Mouse (Mus musculus) limb, embryonic 10.5 days (tissue): Measurements from ENCODE around the gene Lrig3. TPM values are rescaled to one million over a fixed set of nuclear protein-coding genes. Genes with fewer than 3 reads are reported as not detected.

Source experiments
- DNase-seq: peaks from one replicate; pipeline ENCODE4 v3.0.0-alpha.2; 2017; ENCODE audit warnings: low spot score
- H3K27ac ChIP-seq: fragments of 300-500 bp; sonication (generic); 2 replicates; pipeline ENCODE4 v1.5.1; 2016; ENCODE audit warnings: mild to moderate bottlenecking
- H3K27me3 ChIP-seq: fragments of 300-500 bp; sonication (generic); 2 replicates; pipeline ENCODE4 v1.6.1; 2016; ENCODE audit warnings: low read depth, mild to moderate bottlenecking; ENCODE audit not compliant: poor library complexity, severe bottlenecking
- H3K36me3 ChIP-seq: fragments of 300-500 bp; sonication (generic); 2 replicates; pipeline ENCODE4 v1.6.1; 2016; ENCODE audit warnings: mild to moderate bottlenecking, moderate library complexity
- H3K4me1 ChIP-seq: fragments of 300-500 bp; sonication (generic); 2 replicates; pipeline ENCODE4 v1.6.1; 2016
- H3K4me3 ChIP-seq: fragments of 300-500 bp; sonication (generic); 2 replicates; pipeline ENCODE4 v1.5.1; 2016; ENCODE audit warnings: mild to moderate bottlenecking, moderate library complexity
- H3K9me3 ChIP-seq: fragments of 300-500 bp; sonication (generic); replicated peaks from 2 replicates; pipeline ENCODE4 v1.6.1; 2016; ENCODE audit warnings: mild to moderate bottlenecking
- WGBS: fragments of 180-500 bp; shearing (Covaris S2); methylation state at CpG from one replicate; pipeline ENCODE4 v1.1.7; 2016; 5-methylcytosine and 5-hydroxymethylcytosine counted together
- polyA plus RNA-seq: library from polyadenylated mRNA; unstranded; fragments of >200 nt; fragmentation: Nextera tagmentation; extraction: Ambion mirVana; gene quantifications from 2 replicates; pipeline ENCODE4 v1.2.1, GENCODE M21; 2016

Lrig3 gene
- polyA plus RNA-seq, 1 experiment from 2014 or later = 49.9 TPM

DNA sequence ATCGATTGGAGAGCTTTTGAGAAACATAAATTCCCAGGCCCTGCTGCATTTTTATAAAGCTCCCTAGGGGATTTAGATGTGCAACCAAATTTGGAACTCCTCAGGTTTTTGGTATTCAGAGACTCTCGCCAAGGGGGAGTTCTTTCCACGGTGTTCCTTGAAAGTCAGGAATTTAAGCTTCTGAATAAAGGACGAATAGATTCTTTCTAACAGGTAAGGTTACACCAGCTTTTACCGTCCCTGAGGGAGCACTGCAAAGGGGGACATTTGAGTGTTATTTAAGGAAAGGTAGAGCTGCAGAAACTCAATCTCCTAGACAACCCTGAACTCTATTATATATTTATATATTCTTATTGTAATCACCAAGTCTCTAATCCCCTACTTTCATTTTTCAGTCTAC, 22.9 kb upstream of the Lrig3 start:
- H3K36me3 ChIP-seq = no peaks in the 10 kb centered on the region
- no peaks in the 10 kb centered on the region for H3K9me3 ChIP-seq
- H3K27ac ChIP-seq = no peak overlapping the region
- 70% methylated on average over 5 of the region's 5 CpGs for WGBS
- H3K4me3 ChIP-seq = no peak overlapping the region
- H3K27me3 ChIP-seq = peaks cover 33% of the 10 kb centered on the region
- peaks cover 31% of the 10 kb centered on the region for H3K4me1 ChIP-seq
- no peak for DNase-seq

DNA sequence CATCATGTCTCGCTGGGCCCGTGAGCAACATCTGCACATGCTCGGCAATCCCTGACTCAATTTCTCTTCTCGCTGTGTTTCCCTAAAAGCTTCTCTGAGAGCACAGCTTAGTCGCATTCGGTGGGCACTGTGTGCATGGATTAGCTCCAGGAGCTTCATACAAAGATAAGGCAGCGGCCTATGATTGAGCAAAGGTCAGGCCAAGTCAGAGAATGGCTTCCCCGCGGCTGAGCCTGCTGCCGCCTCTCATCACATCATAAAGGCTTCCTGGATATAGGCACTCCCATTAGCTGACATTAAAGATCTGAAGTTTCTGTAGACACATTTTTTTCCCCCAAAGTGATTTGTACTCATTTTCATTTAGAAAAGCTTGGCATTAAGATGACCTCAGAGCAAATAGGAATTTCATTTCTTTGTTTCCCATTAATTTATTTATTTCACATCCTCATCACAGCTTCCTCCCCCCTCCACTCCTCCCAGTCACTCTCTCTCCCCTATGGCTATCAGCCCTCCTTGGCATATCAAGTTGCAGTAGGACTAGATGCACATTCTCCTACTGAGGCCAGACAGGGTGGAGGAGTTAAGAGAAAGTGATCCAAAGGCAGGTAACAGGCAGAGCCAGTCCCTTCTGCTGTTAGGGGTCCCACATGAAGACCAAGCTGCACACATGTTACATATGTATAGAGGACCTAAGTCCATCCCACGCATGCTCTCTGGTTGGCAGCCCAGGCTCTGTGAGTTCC, 21.0 kb upstream of the Lrig3 start:
- H3K4me1 ChIP-seq = peaks cover 39% of the 10 kb centered on the region
- 54% methylated on average over 11 of the region's 11 CpGs for WGBS
- no peak overlapping the region for H3K4me3 ChIP-seq
- H3K27ac ChIP-seq = no peak overlapping the region
- peaks cover 24% of the 10 kb centered on the region for H3K27me3 ChIP-seq
- no peaks in the 10 kb centered on the region for H3K9me3 ChIP-seq
- no peaks in the 10 kb centered on the region for H3K36me3 ChIP-seq
- DNase-seq = no peak

DNA sequence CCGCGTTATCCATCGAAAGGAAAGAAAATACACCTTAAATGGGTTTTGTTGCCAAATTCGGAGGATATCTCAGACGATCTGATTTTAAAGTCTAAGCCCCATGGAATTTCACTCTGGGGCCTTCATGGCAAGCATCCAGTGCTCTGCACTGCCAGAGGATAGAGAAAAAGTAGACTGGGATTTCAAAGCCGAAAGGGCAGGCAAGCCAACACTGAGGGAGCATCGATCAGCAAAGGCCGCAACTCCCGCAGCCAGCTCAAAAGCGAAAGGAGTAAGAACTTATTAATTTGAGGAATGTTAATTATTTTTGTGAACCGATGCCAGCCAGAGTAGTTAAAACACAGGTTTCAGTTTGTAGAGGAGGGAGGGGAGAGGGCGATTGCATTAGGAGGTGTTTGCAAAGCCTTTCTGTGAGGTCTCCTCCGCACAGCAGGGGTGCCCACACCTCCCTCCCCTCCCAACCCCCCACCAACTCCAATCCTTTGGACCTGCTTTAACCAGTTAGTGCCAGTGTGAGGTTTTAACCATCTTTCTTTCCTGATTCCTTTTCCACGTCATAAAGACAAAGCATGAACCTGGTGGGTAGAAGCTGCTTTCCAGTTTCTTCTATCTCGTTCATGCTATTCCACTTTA, 17.0 kb upstream of the Lrig3 start:
- peaks cover 39% of the 10 kb centered on the region for H3K4me1 ChIP-seq
- no peaks in the 10 kb centered on the region for H3K36me3 ChIP-seq
- H3K27me3 ChIP-seq = peaks cover 8% of the 10 kb centered on the region; the same call in 1 of the 2 replicates
- DNase-seq = no peak
- H3K27ac ChIP-seq = peak overlapping the region; percentile 58
- 35% methylated on average over 15 of the region's 15 CpGs for WGBS
- H3K4me3 ChIP-seq = no peak overlapping the region; the same call in 1 of the 2 replicates
- no peaks in the 10 kb centered on the region for H3K9me3 ChIP-seq

DNA sequence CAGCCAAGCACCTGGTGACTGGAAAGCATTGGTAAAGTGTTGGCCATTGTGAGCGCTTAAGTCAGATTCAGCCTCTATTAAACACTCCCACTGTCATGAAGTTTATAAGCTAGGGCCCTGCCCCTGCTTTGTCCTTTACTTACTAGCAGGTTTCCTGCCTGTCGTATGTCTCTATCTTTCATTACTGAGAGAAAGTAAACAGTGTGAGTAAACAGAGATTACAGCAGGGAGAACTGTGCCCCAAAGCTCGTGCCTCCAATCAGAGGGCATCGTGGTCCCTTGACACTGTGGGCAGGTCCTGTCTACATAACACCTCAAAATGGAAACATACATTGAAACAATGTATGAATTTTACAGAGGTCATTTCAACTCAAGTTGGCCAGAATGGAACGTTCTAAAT, 14.3 kb upstream of the Lrig3 start:
- peaks cover 40% of the 10 kb centered on the region for H3K4me1 ChIP-seq
- DNase-seq = no peak

DNA sequence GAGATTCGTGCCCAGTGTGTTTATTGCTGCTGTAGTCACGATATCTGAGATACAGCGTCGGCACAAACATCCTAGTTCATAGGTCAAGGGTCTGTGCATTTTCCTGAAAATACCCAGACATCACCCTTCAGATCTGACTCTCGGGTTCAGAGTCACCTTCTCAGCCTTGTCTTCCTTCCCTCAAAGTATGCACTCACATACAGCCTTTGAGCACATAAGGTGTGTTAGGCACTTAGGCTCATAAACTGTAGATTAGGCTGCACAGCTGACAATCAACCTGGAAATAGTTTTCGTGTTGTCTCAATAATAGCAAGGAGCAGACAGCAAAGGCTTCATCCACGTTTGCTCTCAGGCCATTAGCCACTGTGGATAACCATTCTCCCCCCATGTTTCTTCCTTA, 11.6 kb upstream of the Lrig3 start:
- peaks cover 39% of the 10 kb centered on the region for H3K4me1 ChIP-seq
- WGBS = 60% methylated on average over 7 of the region's 7 CpGs
- H3K36me3 ChIP-seq = no peaks in the 10 kb centered on the region
- H3K9me3 ChIP-seq = no peaks in the 10 kb centered on the region
- H3K4me3 ChIP-seq = no peak overlapping the region
- no peaks in the 10 kb centered on the region; the same call in 1 of the 2 replicates for H3K27me3 ChIP-seq
- H3K27ac ChIP-seq = peak overlapping the region; percentile 75
- no peak for DNase-seq

More for the DNA sequence above, 14.3 kb upstream of the Lrig3 start:
- no peaks in the 10 kb centered on the region for H3K27me3 ChIP-seq
- WGBS = 70% methylated on average over 5 of the region's 5 CpGs
- H3K4me3 ChIP-seq = no peak overlapping the region
- H3K27ac ChIP-seq = no peak overlapping the region
- no peaks in the 10 kb centered on the region for H3K9me3 ChIP-seq
- no peaks in the 10 kb centered on the region for H3K36me3 ChIP-seq

DNA sequence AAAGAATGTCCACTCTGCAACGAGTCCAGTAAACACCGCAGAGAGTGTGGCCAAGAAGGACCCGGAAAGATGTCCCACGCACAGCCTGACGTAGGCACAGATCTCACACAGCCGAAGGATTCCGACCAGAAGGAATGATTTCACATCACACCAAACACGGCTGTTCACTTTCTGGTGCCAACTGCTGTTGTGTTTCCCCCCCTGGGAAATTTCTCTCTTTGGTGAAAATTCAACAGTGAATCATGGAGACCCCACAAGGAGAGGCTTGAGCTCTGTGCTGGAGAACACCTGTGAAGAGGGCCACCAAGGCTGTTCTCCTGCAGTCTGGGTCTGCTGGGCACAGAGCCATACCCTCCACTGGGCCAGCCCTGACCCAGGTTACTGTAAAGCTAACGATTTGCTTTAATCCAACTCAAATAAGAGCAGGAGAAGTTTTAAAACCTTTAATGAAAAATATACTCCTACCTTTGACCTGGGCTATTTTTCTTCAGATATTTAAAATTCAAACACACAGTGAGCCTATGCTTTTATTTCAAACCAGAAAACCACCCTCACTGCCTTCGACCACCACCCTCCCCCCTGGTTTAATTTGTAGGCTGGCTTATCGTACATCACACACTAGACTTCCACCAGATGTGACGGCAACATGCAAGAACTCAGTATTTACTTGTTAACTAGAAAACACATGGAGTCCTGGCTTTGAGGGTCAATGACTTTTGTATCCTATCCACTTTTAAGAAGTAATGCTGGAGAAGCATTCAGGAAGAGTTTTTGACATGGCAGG, 11.0 kb upstream of the Lrig3 start:
- H3K27ac ChIP-seq = peak overlapping the region; percentile 75
- no peak overlapping the region for H3K4me3 ChIP-seq
- H3K4me1 ChIP-seq = peaks cover 36% of the 10 kb centered on the region
- DNase-seq = no peak
- H3K27me3 ChIP-seq = no peaks in the 10 kb centered on the region; the same call in 1 of the 2 replicates
- no peaks in the 10 kb centered on the region for H3K36me3 ChIP-seq
- WGBS = 75% methylated on average over 12 of the region's 12 CpGs
- H3K9me3 ChIP-seq = no peaks in the 10 kb centered on the region

DNA sequence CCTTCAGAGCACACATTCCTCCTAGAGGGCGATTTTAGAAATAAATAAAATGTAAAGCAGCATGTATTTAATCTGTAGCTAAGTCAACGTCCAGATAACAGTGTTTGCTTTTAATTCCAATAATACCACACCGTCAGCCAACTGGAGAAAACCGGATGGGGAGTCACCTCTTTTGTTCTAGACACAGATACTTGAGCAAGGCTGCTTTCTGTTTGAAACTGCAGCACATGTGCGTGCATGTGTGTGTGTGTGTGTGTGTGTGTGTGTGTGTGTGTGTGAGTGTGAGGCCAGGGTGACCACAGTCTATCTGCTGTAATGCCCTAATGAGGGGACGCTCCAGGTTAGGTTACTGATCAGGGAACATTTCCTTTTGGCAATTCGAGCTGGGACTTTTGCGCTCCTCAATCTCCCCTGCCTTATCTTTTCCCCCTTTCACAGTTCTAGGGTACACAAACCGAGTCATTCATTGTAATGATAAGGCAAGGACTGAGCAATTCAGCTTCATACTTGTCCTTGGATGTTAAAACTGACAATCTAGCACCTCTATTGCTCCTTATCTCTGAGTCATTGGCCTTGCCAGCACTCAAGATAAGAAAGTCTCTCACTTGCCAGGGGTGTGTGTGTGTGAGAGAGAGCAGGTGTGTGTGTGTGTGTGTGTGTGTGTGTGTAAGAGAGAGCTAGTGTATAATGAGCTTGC, 4.4 kb upstream of the Lrig3 start:
- DNase-seq = no peak
- Histone ChIP-seq H3K9me3 (no peaks in the 10 kb centered on the region), H3K36me3 (no peaks in the 10 kb centered on the region), H3K27me3 (no peaks in the 10 kb centered on the region; the same call in 1 of the 2 replicates), H3K4me3 (no peak overlapping the region), H3K4me1 (peaks cover 30% of the 10 kb centered on the region), H3K27ac (no peak overlapping the region)
- WGBS = 77% methylated on average over 9 of the region's 9 CpGs

DNA sequence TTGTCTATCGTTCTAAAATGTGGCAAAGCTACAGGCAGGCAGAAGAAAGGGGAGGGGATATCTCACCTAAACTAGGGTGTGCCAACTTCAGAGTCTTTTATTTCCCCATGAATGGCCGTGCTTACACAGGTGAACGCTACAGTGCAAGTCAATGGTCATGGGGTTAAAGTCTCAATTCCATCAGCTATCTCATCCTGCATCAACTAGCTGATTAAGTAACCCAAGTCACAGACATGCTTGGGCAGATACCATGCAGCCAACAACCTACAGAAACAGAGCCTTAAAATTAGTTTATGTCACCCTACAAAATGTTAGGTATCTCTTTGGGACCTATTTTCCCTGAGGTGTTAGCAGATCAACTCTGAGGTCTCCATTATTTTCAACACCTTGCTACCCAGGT, 1.3 kb upstream of the Lrig3 start:
- Histone ChIP-seq H3K36me3 (no peaks in the 10 kb centered on the region), H3K9me3 (no peaks in the 10 kb centered on the region), H3K27ac (no peak overlapping the region), H3K4me3 (no peak overlapping the region), H3K27me3 (no peaks in the 10 kb centered on the region; the same call in 1 of the 2 replicates), H3K4me1 (peaks cover 22% of the 10 kb centered on the region)
- DNase-seq = no peak
- WGBS = 91% methylated on average over 3 of the region's 3 CpGs

DNA sequence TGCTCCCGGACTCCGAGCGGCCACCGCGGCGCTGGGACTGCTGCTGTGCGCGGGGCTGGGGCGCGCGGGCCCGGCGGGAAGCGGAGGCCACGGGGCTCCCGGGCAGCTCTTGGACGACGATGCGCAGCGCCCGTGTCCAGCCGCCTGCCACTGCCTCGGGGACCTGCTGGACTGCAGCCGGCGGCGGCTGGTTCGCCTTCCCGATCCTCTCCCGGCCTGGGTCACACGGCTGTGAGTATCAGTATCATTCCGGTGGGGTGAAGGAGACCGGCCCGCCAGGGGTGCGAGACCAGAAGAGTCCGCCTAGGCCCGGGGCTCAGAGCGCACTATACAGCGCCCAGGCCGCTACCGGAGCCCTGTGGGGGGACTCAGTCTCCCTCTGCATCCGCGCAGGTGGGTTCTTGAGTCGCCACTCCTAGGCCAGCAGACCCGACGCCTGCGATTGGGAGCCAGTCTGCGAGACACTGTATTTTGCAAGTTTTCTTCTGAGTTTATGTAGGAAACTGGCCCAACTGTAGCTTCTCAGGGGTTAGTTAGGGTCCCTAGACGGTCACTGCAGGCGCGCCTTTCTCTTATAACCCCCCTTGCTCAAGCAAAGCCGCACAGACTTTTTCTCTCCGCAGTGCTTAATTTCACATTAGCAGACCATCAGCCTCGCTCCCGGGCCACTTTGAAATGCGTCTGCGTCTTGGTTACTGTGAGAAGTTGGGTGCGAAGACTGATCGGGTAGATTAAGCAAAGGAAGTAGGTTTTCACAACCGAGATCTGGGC, 698 bp downstream of the Lrig3 start:
- DNase-seq = peak; percentile 81
- Histone ChIP-seq H3K36me3 (no peaks in the 10 kb centered on the region), H3K27me3 (no peaks in the 10 kb centered on the region; the same call in 1 of the 2 replicates), H3K4me1 (peaks cover 35% of the 10 kb centered on the region), H3K27ac (peak overlapping the region; percentile 100), H3K9me3 (no peaks in the 10 kb centered on the region), H3K4me3 (peak overlapping the region; percentile 97)
- under 1% methylated on average over 59 of the region's 59 CpGs for WGBS

DNA sequence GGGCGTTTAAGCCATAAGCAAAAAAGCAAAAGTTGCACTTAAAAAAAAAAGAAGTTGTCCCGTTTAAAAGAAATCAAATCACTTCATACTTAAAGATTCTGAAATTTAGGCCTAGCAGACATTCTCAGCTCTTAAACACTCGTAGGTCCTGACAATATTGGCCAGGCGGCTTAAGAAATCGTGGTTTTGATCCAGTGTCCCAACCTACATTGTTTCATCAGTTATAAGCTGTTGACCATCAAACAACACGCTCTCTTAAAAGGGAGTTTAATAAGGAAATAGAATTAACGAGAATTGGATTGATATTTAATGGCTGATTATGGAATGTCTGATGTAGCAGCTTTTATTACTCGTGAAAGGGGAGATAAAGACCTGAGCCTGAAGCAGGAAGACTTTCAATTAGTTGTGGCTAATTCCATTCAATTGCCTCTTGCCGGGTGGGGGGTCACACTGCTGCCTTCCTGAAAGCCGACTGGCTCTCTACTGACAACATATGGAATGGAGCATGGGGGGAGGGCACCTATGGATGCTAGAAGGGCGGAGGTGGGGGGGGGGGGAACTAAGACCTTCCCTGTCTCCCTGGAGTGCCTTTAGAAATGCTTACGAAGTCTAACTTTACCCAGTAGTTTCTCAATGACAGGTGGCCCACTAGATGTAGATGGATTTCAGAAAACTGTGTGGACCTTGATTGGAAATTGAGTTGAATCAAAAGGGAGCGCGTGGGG, 1.6 kb downstream of the Lrig3 start:
- Histone ChIP-seq H3K4me1 (peaks cover 43% of the 10 kb centered on the region), H3K36me3 (peaks cover 4% of the 10 kb centered on the region), H3K27me3 (no peaks in the 10 kb centered on the region; the same call in 1 of the 2 replicates), H3K9me3 (no peaks in the 10 kb centered on the region), H3K4me3 (peak overlapping the region; percentile 97), H3K27ac (peak overlapping the region; percentile 100)
- WGBS = under 1% methylated on average over 14 of the region's 14 CpGs
- peak; percentile 74 for DNase-seq
